Mouse (Mus musculus) embryonic facial prominence, embryonic 13.5 days (tissue): Measurements from ENCODE around the gene Fam111a. TPM values are rescaled to one million over a fixed set of nuclear protein-coding genes. Genes with fewer than 3 reads are reported as not detected.

ENCODE experiments used
- ATAC-seq: fragments of 200-750 bp; cut with Nextera tagmentation; 2 replicates; pipeline ENCODE4 v1.8.0; 2017; ENCODE audit warnings: low read depth; ENCODE audit not compliant: insufficient number of reproducible peaks, insufficient read depth, low FRiP score, low TSS enrichment
- H3K27ac ChIP-seq: fragments of 300-500 bp; sonication (generic); 2 replicates; pipeline ENCODE4 v1.5.1; 2015; ENCODE audit warnings: moderate library complexity, mild to moderate bottlenecking, inconsistent platforms
- H3K27me3 ChIP-seq: fragments of 300-500 bp; sonication (generic); 2 replicates; pipeline ENCODE4 v1.6.1; 2015; ENCODE audit warnings: mild to moderate bottlenecking, inconsistent platforms
- H3K36me3 ChIP-seq: fragments of 300-500 bp; sonication (generic); 2 replicates; pipeline ENCODE4 v1.6.1; 2015; ENCODE audit warnings: mild to moderate bottlenecking, inconsistent platforms
- H3K4me1 ChIP-seq: fragments of 300-500 bp; sonication (generic); 2 replicates; pipeline ENCODE4 v1.6.1; 2015; ENCODE audit warnings: inconsistent platforms
- H3K4me2 ChIP-seq: fragments of 300-500 bp; sonication (generic); 2 replicates; pipeline ENCODE4 v1.6.1; 2015; ENCODE audit warnings: moderate library complexity, mild to moderate bottlenecking, inconsistent platforms
- H3K4me3 ChIP-seq: fragments of 300-500 bp; sonication (generic); 2 replicates; pipeline ENCODE4 v1.5.1; 2015; ENCODE audit warnings: mild to moderate bottlenecking, inconsistent platforms
- H3K9ac ChIP-seq: fragments of 300-500 bp; sonication (generic); 2 replicates; pipeline ENCODE4 v1.6.1; 2015; ENCODE audit warnings: mild to moderate bottlenecking, inconsistent platforms
- H3K9me3 ChIP-seq: fragments of 300-500 bp; sonication (generic); 2 replicates; pipeline ENCODE4 v1.6.1; 2016; ENCODE audit warnings: inconsistent platforms
- WGBS: fragments of 180-500 bp; shearing (Covaris S2); methylation state at CpG from one replicate; pipeline ENCODE4 v1.1.7; 2015; ENCODE audit warnings: mixed read lengths; 5-methylcytosine and 5-hydroxymethylcytosine counted together
- polyA plus RNA-seq: library from polyadenylated mRNA; unstranded; fragments of >200 nt; fragmentation: Nextera tagmentation; extraction: Ambion mirVana; gene quantifications from 2 replicates; pipeline ENCODE4 v1.2.1, GENCODE M21; 2015

The Fam111a gene
- polyA plus RNA-seq, 1 experiment from 2014 or later: 20.3 TPM

DNA sequence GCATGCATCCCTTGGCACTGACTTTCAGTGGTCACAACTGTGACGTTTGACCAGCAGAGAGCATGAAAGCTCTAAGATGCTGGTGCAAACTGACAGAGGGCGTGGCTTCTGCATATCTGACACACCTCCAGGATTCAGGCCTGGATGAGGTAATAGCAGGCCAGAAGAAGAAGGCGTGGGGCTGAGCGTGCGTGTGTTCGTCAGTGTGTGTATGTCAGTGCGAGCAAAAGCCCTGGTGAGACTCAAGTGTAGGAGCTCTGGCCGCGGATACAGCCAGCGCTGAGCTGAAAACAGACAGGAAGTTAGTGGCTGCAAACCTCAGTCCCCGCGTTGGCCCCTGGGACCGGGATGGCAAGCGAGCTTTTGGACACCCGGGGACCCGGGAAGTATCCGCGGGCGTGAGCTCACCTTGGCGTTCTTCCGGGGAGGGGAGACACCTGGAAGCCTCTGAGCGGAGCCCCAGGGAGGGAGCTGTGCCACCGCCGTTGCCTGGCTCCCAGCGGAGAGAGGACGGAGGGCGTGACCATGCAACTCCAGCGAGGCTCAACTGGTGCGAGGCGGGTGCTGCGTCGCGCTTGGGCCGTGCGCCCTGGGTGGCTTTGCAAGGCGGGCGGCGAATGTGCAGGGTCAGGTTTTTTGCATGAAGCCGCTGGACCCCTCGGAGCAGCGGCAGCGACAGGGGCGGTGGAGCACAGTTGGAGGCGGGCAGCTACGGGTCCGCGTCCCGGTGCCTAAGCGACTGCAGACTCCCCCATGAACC is 50.2 kb downstream of the Fam111a start:
- Histone ChIP-seq H3K9me3 (no peaks in the 10 kb centered on the region), H3K4me2 (peak overlapping the region; percentile 99), H3K4me3 (peak overlapping the region; percentile 64), H3K4me1 (peaks cover 11% of the 10 kb centered on the region; the same call in 1 of the 2 replicates), H3K9ac (peak overlapping the region; percentile 75), H3K27me3 (peaks cover 11% of the 10 kb centered on the region), H3K27ac (no peak overlapping the region), H3K36me3 (no peaks in the 10 kb centered on the region)
- peak; percentile 90 for ATAC-seq
- under 1% methylated on average over 49 of the region's 49 CpGs for WGBS

DNA sequence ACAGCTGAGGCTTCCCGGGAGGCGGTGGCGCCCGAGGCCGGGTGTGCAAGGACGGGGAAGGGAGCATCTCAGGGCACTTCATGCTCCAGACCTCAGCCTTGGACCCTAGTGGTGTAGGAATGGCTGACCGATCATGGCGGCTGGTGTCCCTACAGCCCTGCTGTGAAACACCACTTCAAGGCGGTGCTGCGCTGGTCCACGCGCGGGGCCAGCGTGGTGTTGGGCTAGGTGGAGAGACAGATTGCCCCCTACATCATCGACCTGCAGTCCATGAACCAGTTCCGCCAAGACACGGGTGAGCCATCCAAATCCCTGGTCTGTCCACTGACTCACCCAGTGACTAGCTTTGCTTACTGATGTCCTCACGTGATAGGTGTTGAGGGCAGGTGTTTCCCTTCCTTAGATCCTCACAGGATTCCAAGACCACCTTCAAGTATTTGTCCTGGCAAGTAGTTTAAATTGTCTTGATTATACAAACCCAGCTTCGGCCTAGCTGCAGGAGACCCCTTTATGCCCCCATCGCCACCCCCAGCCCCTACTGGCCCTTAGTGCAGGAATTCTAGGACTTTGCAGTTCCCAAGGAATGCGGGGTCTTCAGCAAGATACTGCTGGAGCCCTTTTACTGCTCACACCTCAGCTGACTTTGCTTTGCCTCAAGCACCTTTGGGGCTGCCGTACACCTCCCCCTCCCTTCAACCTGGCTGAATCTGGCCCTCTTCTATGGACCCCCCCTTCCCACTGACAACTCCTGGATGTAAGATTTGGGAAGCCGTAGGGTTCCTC is 50.9 kb downstream of the Fam111a start:
- peak; percentile 26; the same call in 1 of the 2 replicates for ATAC-seq
- Histone ChIP-seq H3K9me3 (no peaks in the 10 kb centered on the region), H3K4me1 (peaks cover 11% of the 10 kb centered on the region; the same call in 1 of the 2 replicates), H3K4me3 (peak overlapping the region; percentile 64), H3K27ac (no peak overlapping the region), H3K36me3 (no peaks in the 10 kb centered on the region), H3K9ac (peak overlapping the region; percentile 75), H3K4me2 (peak overlapping the region; percentile 99), H3K27me3 (peaks cover 11% of the 10 kb centered on the region)
- 14% methylated on average over 23 of the region's 23 CpGs for whole genome bisulfite sequencing

DNA sequence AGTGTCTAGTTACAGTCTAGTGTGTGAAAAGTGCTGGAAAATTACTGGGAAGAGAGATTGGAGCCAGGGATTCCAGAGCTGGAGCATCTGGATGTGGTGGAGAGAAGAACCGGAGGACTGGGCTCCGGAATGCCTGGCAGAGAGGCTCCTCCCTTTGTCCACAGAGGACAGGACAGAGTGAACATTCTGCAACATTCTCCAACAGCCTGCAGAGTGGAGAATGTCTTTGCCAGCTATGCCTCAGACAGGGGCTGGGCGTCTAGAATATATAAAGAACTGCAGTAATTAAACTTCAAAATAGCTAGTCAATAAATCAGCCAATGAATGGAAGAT is 51.5 kb downstream of the Fam111a start:
- Histone ChIP-seq H3K4me2 (peak overlapping the region; percentile 99), H3K9me3 (no peaks in the 10 kb centered on the region), H3K4me3 (no peak overlapping the region)

DNA sequence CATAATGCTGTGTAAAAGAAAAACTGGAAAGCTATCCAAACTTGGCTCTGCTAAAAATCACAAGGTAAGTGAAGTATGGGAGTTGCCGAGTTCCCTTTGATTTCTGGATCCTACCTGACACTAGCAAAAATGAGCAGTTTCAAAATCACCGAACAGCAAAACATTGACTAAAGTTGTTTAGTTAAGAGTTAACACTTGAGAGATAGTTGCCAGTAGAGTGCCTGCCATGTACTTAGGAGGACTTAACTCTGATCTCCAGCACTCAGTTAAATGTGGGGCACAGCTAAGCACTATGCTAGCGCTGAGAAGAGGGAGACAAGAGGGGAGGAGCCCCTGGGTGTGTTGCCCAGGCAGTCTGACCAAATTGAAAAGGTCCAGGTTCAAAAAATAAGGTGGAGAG is 53.1 kb downstream of the Fam111a start:
- H3K36me3 ChIP-seq: no peaks in the 10 kb centered on the region
- no peaks in the 10 kb centered on the region for H3K9me3 ChIP-seq
- no peak overlapping the region for H3K4me3 ChIP-seq
- no peak overlapping the region for H3K9ac ChIP-seq
- no peak overlapping the region for H3K27ac ChIP-seq
- H3K27me3 ChIP-seq: peaks cover 11% of the 10 kb centered on the region
- H3K4me2 ChIP-seq: no peak overlapping the region
- H3K4me1 ChIP-seq: peaks cover 11% of the 10 kb centered on the region; the same call in 1 of the 2 replicates
- WGBS: 74% methylated on average over 3 of the region's 3 CpGs
- no peak for ATAC-seq

More for the DNA sequence above, 51.5 kb downstream of the Fam111a start:
- peaks cover 11% of the 10 kb centered on the region; the same call in 1 of the 2 replicates for H3K4me1 ChIP-seq
- H3K36me3 ChIP-seq: no peaks in the 10 kb centered on the region
- ATAC-seq: no peak
- peaks cover 11% of the 10 kb centered on the region for H3K27me3 ChIP-seq
- no peak overlapping the region for H3K9ac ChIP-seq
- no peak overlapping the region for H3K27ac ChIP-seq
- 69% methylated on average over 3 of the region's 3 CpGs for WGBS

DNA sequence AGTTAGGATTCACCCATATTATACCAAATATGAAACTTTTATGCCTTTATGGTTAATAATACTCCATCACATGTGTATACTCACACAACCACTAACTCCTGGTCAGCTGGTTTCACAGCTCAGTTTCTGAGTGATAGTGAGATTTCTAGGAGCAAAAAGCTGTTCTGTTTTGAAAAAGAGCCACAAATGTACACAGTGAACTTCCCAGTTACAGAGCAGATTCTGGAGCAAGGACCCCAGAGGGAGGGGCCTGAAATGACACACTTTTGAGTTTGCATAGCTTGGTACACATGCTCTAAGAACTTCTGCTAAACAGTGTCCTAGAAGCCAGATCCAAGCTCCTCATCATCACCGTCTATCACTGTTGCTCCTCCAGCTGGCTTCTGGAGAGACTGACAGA is 54.1 kb downstream of the Fam111a start, which contains the start of gene Gm4952:
Gene Gm4952 (plus strand): TSS at position 301 of the 400 bp plus-strand sequence.
- Histone ChIP-seq H3K27me3 (peaks cover 11% of the 10 kb centered on the region), H3K9ac (no peak within 1 kb of the TSS), H3K27ac (no peak within 1 kb of the TSS), H3K4me2 (no peak within 1 kb of the TSS), H3K9me3 (no peaks in the 10 kb centered on the region), H3K36me3 (no peaks in the 10 kb centered on the region), H3K4me3 (no peak within 1 kb of the TSS), H3K4me1 (peaks cover 11% of the 10 kb centered on the region; the same call in 1 of the 2 replicates)
- ATAC-seq: no peak
- 61% methylated on average over 1 of the region's 1 CpGs for WGBS

DNA sequence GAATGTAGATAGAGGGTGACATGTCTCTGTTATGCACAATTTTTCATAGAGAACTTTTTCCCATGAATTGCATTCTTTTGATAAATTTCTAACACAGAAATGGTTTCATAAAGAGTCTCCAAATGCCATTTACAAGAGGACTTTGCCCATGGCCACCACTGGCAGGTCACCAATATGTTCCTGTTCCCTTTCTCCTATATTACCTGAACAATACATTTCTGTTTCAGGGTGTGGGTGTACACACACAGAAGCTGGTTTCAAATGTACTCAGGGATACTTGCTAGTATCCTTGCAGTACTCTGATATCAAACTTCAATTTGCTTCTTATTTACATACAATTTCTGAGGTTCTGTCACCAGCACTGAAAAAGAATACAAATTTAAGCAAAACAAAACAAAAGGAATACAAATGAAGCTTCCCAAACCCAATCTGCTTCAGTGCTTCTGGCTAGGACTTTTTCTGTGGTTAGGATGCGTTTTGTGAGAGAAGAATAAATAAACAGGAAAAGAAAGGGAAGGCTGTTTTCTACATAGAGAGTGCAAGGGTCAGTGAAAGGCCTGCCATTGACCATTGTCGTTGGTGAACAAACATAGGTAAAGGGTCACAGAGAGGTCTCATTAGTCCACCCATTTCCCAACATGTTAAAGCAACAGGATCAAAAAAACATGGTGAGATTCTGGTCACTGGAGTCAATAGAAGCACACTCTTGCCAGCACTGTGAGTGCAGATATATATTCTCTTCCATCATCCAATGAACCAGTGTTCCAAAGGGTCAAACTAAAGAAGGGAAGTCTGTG is 55.3 kb downstream of the Fam111a start:
- H3K4me3 ChIP-seq: no peak overlapping the region
- 17% methylated on average over 2 of the region's 2 CpGs for WGBS
- H3K9ac ChIP-seq: no peak overlapping the region
- peaks cover 11% of the 10 kb centered on the region; the same call in 1 of the 2 replicates for H3K4me1 ChIP-seq
- H3K36me3 ChIP-seq: no peaks in the 10 kb centered on the region
- H3K27ac ChIP-seq: no peak overlapping the region
- no peaks in the 10 kb centered on the region for H3K9me3 ChIP-seq
- peaks cover 11% of the 10 kb centered on the region for H3K27me3 ChIP-seq
- H3K4me2 ChIP-seq: no peak overlapping the region
- no peak for ATAC-seq

DNA sequence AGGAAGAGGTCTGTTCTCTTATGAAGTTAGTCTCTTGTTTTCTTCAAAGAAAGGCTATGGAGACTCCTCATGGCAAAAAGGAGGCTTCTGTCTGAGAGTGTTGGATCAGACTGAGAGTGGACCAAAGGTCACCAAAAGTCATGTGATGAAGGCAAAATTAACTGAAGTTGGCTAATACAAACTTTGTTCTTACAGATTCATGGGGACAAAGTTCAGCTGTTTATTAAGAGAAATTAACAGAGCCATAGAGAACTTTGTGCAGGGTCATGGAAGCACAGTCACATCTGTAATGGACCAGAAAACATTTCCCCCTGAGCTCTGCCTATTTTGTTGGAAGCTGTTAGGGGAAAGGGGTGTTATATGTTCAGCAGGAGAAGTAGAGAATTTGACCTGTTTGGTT is 62.8 kb downstream of the Fam111a start:
- Histone ChIP-seq H3K9ac (no peak overlapping the region), H3K4me1 (no peaks in the 10 kb centered on the region), H3K27ac (no peak overlapping the region), H3K4me3 (no peak overlapping the region), H3K27me3 (no peaks in the 10 kb centered on the region), H3K4me2 (no peak overlapping the region), H3K9me3 (no peaks in the 10 kb centered on the region), H3K36me3 (no peaks in the 10 kb centered on the region)
- no peak for ATAC-seq

DNA sequence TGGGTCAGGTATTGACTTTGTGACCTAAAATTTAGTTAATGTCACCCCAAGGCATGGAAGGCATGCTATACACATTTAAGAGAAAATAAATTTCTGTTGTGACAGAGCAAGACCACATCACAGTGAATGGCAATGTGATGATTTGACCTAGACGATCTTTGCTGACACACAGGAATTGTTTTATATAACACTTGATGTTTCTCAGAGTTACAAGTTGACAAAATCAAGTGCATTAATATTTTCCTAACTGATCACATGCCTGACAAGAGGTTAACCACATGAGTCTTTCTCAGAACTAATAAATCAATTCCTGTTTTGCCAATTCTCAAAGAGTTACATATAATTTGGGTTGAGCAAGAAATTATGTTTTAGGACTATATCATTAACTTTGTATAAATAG is 68.1 kb downstream of the Fam111a start:
- Histone ChIP-seq H3K4me1 (no peaks in the 10 kb centered on the region), H3K36me3 (no peaks in the 10 kb centered on the region), H3K9me3 (no peaks in the 10 kb centered on the region), H3K9ac (no peak overlapping the region), H3K4me3 (no peak overlapping the region), H3K27me3 (no peaks in the 10 kb centered on the region), H3K4me2 (no peak overlapping the region), H3K27ac (no peak overlapping the region)
- ATAC-seq: no peak
- WGBS: 77% methylated on average over 1 of the region's 1 CpGs

DNA sequence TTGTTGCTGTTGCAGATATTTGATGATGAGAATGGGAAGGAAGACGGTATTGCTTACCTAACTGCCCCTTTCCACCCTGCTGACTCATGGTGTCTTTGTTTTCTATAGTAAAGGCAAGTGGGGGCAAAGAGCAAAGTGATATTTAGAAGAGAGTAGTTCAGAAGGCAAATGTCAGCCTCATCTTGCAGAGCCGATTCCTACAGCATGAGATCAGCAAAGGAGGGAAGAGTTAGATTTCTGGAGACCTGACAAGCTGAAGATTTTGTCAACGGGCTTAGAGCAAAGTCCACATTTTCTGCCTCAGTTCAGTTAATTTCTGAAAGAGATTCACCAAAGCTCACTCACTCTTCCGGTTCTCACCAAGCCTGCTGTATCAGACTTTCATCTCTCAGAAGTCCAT is 87.6 kb downstream of the Fam111a start, which contains the start of gene Glyat:
Gene Glyat (plus strand): TSS at position 133 of the 400 bp plus-strand sequence.
- Histone ChIP-seq H3K4me1 (no peaks in the 10 kb centered on the region), H3K27ac (no peak within 1 kb of the TSS), H3K9ac (no peak within 1 kb of the TSS), H3K4me3 (no peak within 1 kb of the TSS), H3K4me2 (no peak within 1 kb of the TSS), H3K27me3 (no peaks in the 10 kb centered on the region), H3K36me3 (no peaks in the 10 kb centered on the region), H3K9me3 (no peaks in the 10 kb centered on the region)
- 78% methylated on average over 4 of the region's 4 CpGs for WGBS
- ATAC-seq: no peak

DNA sequence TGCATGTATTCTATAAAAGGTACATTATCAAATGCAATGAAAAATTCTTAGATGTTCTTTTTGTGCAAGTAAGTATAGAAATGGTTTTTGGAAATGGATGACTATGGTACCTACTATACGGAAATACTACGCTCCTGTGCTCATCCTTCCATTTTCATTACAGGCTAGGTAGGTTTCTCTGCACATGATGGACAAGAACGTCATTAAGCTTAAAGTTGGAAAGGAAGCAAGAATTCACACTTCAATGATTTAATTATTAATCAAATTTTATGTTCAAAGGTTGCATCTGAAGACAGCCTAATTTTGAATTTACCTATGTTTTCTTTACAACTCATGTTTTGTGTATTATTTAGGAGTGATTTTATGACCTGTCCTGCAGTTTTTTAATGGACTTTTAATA is 88.7 kb downstream of the Fam111a start:
- no peak overlapping the region for H3K4me3 ChIP-seq
- H3K4me2 ChIP-seq: no peak overlapping the region
- H3K27me3 ChIP-seq: no peaks in the 10 kb centered on the region
- 82% methylated on average over 3 of the region's 3 CpGs for WGBS
- no peak for ATAC-seq
- H3K36me3 ChIP-seq: no peaks in the 10 kb centered on the region
- H3K27ac ChIP-seq: no peak overlapping the region
- no peak overlapping the region for H3K9ac ChIP-seq
- no peaks in the 10 kb centered on the region for H3K4me1 ChIP-seq
- H3K9me3 ChIP-seq: no peaks in the 10 kb centered on the region

DNA sequence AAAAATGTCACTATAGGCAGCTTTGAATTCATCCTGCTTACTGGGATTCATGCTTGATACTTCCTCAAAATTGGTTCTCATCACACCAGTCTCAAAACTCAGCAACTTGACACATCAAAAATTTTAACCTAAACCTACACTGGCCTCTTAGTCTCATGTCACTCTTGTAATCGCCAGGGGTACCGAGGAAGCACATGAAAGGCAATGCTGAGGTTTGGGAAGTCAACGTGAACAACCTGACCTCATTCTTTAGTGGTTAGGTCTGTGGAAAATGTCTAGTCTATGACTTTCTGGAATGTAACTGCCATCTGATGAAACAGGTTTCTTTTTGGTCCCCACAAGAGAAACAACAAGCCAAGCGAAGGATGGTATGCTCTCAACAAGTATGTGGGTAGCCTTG is 89.4 kb downstream of the Fam111a start:
- Histone ChIP-seq H3K9me3 (no peaks in the 10 kb centered on the region), H3K4me1 (no peaks in the 10 kb centered on the region), H3K36me3 (no peaks in the 10 kb centered on the region), H3K4me3 (no peak overlapping the region), H3K27ac (no peak overlapping the region), H3K9ac (no peak overlapping the region), H3K4me2 (no peak overlapping the region), H3K27me3 (no peaks in the 10 kb centered on the region)
- ATAC-seq: no peak
- WGBS: 85% methylated on average over 4 of the region's 4 CpGs
